Mouse (Mus musculus) cerebellum, adult 2 months (tissue): ENCODE data around the gene Kdm5b. TPM values are rescaled to one million over a fixed set of nuclear protein-coding genes. Genes with fewer than 3 reads are reported as not detected.
A peak's percentile ranks its signal among the peaks of the same experiment; 100 is the strongest.

Experiments
- DNase-seq, 2 experiments: peaks; one replicate each; pipeline ENCODE4 v3.0.0; 2021
- H3K27ac ChIP-seq: fragments of 200-500 bp; 2 replicates; pipeline ENCODE4 v1.5.1; 2012; ENCODE audit warnings: low read length, control low read depth, inconsistent platforms; ENCODE audit not compliant: insufficient read depth
- H3K27me3 ChIP-seq: fragments of 200-500 bp; 2 replicates; pipeline ENCODE4 v1.6.1; 2012; ENCODE audit warnings: inconsistent platforms, mild to moderate bottlenecking, low read length, moderate library complexity; ENCODE audit not compliant: control insufficient read depth, insufficient read depth
- H3K4me1 ChIP-seq: fragments of 200-500 bp; 2 replicates; pipeline ENCODE4 v1.6.1; 2011; ENCODE audit warnings: low read length; ENCODE audit not compliant: control insufficient read depth, insufficient read depth
- H3K4me3 ChIP-seq: fragments of 200-500 bp; replicated peaks from 2 replicates; pipeline ENCODE3; 2011; ENCODE audit warnings: mild to moderate bottlenecking, low read depth, low read length, control low read depth; ENCODE audit not compliant: insufficient read depth
- CTCF ChIP-seq: fragments of 200-500 bp; IDR thresholded peaks from 2 replicates; pipeline ENCODE4 v1.5.1; 2011; ENCODE audit warnings: low read depth, mild to moderate bottlenecking, control low read depth, low read length, moderate library complexity, borderline replicate concordance; ENCODE audit not compliant: insufficient read depth
- POLR2A ChIP-seq: fragments of 200-500 bp; IDR thresholded peaks from 2 replicates; pipeline ENCODE4 v1.6.1; 2011; ENCODE audit warnings: low read length, control low read depth, borderline replicate concordance; ENCODE audit not compliant: insufficient read depth
- WGBS: fragments of 180-500 bp; shearing (Covaris S2); methylation state at CpG from one replicate; pipeline ENCODE4 v1.1.7; 2018; 5-methylcytosine and 5-hydroxymethylcytosine counted together
- polyA plus RNA-seq: library from polyadenylated mRNA; depleted of rRNA; stranded (reverse); fragments of >200 nt; gene quantifications from 2 replicates; pipeline ENCODE4 v1.2.3, GENCODE M21; 2012

Kdm5b gene
- polyA plus RNA-seq, 1 experiment, result 20.5 TPM

- no peak overlapping the region for H3K4me3 ChIP-seq
- TF ChIP-seq CTCF (no peak), POLR2A (no peak)
- no peaks in the 10 kb centered on the region for H3K4me1 ChIP-seq
- no peak overlapping the region for H3K27ac ChIP-seq
- DNase-seq, result no peak
- H3K27me3 ChIP-seq, result no peaks in the 10 kb centered on the region
- WGBS, result 99% methylated on average over 2 of the region's 2 CpGs
These were observed 46.4 kb downstream of the Kdm5b start for GRCm38 (mm10) chr1:134606381-134606780.

DNA sequence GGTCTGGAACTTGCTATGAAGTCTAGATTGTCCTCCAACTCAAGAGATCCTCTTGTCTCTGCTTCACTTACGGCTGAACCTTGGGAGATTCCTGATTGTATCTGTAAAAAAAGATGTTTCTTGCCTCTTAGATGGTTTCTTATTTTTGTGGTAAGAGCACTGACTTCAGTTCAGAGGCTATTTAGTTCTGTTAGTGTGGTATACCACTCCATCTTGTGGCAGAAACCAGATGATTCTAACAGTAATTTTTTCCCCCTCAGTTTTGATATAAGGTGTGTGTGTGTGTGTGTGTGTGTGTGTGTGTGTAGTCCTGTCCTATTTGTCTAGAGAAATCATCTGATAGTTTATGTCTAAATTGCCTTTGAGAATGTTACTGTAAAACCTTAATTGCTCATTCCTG, 47.3 kb downstream of the Kdm5b start:
- Histone ChIP-seq H3K27me3 (no peaks in the 10 kb centered on the region), H3K4me1 (no peaks in the 10 kb centered on the region), H3K27ac (no peak overlapping the region), H3K4me3 (no peak overlapping the region)
- TF ChIP-seq CTCF, result peak; percentile 6; the same call in 1 of the 2 replicates
- no peak for TF ChIP-seq POLR2A
- no peak for DNase-seq
- WGBS, result 93% methylated on average over 1 of the region's 1 CpGs

- WGBS, result 84% methylated on average over 4 of the region's 4 CpGs
- no peaks in the 10 kb centered on the region for H3K27me3 ChIP-seq
- no peak overlapping the region for H3K27ac ChIP-seq
- H3K4me1 ChIP-seq, result no peaks in the 10 kb centered on the region
- H3K4me3 ChIP-seq, result no peak overlapping the region
- DNase-seq, result no peak
- no peak for TF ChIP-seq POLR2A
- no peak for TF ChIP-seq CTCF
These were observed 49.2 kb downstream of the Kdm5b start for GRCm38 (mm10) chr1:134609172-134609571.

GRCm38 (mm10) chr1:134614554-134614953, 54.6 kb downstream of the Kdm5b start:
- H3K27me3 ChIP-seq, result no peaks in the 10 kb centered on the region
- TF ChIP-seq CTCF (no peak), POLR2A (no peak)
- no peak for DNase-seq
- no peak overlapping the region for H3K4me3 ChIP-seq
- no peak overlapping the region for H3K27ac ChIP-seq
- H3K4me1 ChIP-seq, result no peaks in the 10 kb centered on the region
- 90% methylated on average over 5 of the region's 5 CpGs for WGBS

DNA sequence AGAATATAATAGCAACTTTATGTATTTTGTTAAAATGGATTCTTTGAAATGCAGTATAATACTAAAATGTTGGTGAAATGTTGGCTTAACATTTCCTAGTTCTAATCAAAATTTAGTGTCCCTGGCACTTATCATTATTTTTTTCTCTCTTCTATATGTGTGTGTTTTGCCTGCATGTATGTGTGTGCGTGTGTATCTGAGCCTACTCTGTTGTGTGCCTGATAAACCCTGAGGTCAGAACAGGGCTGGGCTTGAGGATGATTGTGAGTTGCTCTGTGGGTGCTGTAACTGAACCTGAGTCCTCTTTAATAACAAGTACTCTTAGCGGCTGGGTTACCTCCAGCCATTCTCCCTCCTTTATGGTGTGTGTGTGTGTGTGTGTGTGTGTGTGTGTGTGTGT, 55.0 kb downstream of the Kdm5b start:
- 94% methylated on average over 2 of the region's 2 CpGs for WGBS
- no peak for DNase-seq

GRCm38 (mm10) chr1:134617656-134618055, 57.7 kb downstream of the Kdm5b start:
- WGBS, result 79% methylated on average over 9 of the region's 9 CpGs
- no peak for DNase-seq
- Histone ChIP-seq H3K27ac (no peak overlapping the region), H3K4me1 (no peaks in the 10 kb centered on the region), H3K4me3 (no peak overlapping the region), H3K27me3 (no peaks in the 10 kb centered on the region)
- TF ChIP-seq CTCF (no peak), POLR2A (no peak)

More for the DNA sequence above, 55.0 kb downstream of the Kdm5b start:
- Histone ChIP-seq H3K27ac (no peak overlapping the region), H3K4me3 (no peak overlapping the region), H3K4me1 (no peaks in the 10 kb centered on the region), H3K27me3 (no peaks in the 10 kb centered on the region)
- TF ChIP-seq CTCF (no peak), POLR2A (no peak)

GRCm38 (mm10) chr1:134625325-134625724, 65.4 kb downstream of the Kdm5b start:
- Histone ChIP-seq H3K27ac (no peak overlapping the region), H3K27me3 (no peaks in the 10 kb centered on the region), H3K4me1 (no peaks in the 10 kb centered on the region), H3K4me3 (no peak overlapping the region)
- no peak for DNase-seq
- TF ChIP-seq POLR2A (no peak), CTCF (no peak)
- 94% methylated on average over 4 of the region's 4 CpGs for WGBS

- Histone ChIP-seq H3K4me1 (no peaks in the 10 kb centered on the region), H3K27ac (no peak overlapping the region), H3K27me3 (no peaks in the 10 kb centered on the region), H3K4me3 (no peak overlapping the region)
- DNase-seq, result no peak
- WGBS, result 95% methylated on average over 10 of the region's 10 CpGs
- TF ChIP-seq POLR2A, result no peak
- TF ChIP-seq CTCF, result no peak
These were observed 69.5 kb downstream of the Kdm5b start for GRCm38 (mm10) chr1:134629455-134629854.

- TF ChIP-seq CTCF (no peak), POLR2A (no peak)
- DNase-seq, result no peak
- 82% methylated on average over 7 of the region's 7 CpGs for WGBS
- no peak overlapping the region for H3K27ac ChIP-seq
- H3K4me3 ChIP-seq, result no peak overlapping the region
- H3K4me1 ChIP-seq, result peaks cover 4% of the 10 kb centered on the region; the same call in 1 of the 2 replicates
- no peaks in the 10 kb centered on the region for H3K27me3 ChIP-seq
These were observed 74.3 kb downstream of the Kdm5b start for GRCm38 (mm10) chr1:134634296-134634695.
